Mouse (Mus musculus): ENCODE measurements around the gene Rsph9. TPM values are rescaled to one million over a fixed set of nuclear protein-coding genes. Genes with fewer than 3 reads are reported as not detected.

The Rsph9 gene
- polyA plus RNA-seq, 1 experiment from 2014 or later: 9.8 TPM

Other genes with a start within 250 kb of the Rsph9 start
- gene Vegfa, start 111.8 kb downstream of the Rsph9 start, polyA plus RNA-seq (2016; fragmentation: Nextera tagmentation; extraction: Ambion mirVana): 2.1 and 2.3 TPM in 2 replicates
- 152 and 154 TPM in 2 replicates for gene Mrps18a, start 33.2 kb downstream of the Rsph9 start, polyA plus RNA-seq (2016; fragmentation: Nextera tagmentation; extraction: Ambion mirVana)
- gene Mad2l1bp, start 9.3 kb upstream of the Rsph9 start, polyA plus RNA-seq (2016; fragmentation: Nextera tagmentation; extraction: Ambion mirVana): 36.6 and 41.0 TPM in 2 replicates
- 33.8 and 34.9 TPM in 2 replicates for gene Gtpbp2, start 16.8 kb upstream of the Rsph9 start, polyA plus RNA-seq (2016; fragmentation: Nextera tagmentation; extraction: Ambion mirVana)
- gene Polh, start 58.4 kb upstream of the Rsph9 start, polyA plus RNA-seq (2016; fragmentation: Nextera tagmentation; extraction: Ambion mirVana): 15.1 and 15.7 TPM in 2 replicates
- gene Xpo5, start 58.6 kb upstream of the Rsph9 start, polyA plus RNA-seq (2016; fragmentation: Nextera tagmentation; extraction: Ambion mirVana): 72.7 and 77.6 TPM in 2 replicates
- gene Polr1c, start 103.8 kb upstream of the Rsph9 start, polyA plus RNA-seq (2016; fragmentation: Nextera tagmentation; extraction: Ambion mirVana): 125 and 130 TPM in 2 replicates
- 66.6 and 70.6 TPM in 2 replicates for gene Yipf3, start 103.9 kb upstream of the Rsph9 start, polyA plus RNA-seq (2016; fragmentation: Nextera tagmentation; extraction: Ambion mirVana)
- gene Lrrc73, start 109.3 kb upstream of the Rsph9 start, polyA plus RNA-seq (2016; fragmentation: Nextera tagmentation; extraction: Ambion mirVana): 0.67 and 0.86 TPM in 2 replicates
- gene Tjap1, start 138.8 kb upstream of the Rsph9 start, polyA plus RNA-seq (2016; fragmentation: Nextera tagmentation; extraction: Ambion mirVana): 60.2 and 62.6 TPM in 2 replicates
- gene Dlk2, start 153.2 kb upstream of the Rsph9 start, polyA plus RNA-seq (2016; fragmentation: Nextera tagmentation; extraction: Ambion mirVana): 1.5 and 2.0 TPM in 2 replicates
- gene Abcc10, start 184.1 kb upstream of the Rsph9 start, polyA plus RNA-seq (2016; fragmentation: Nextera tagmentation; extraction: Ambion mirVana): 6.3 and 6.6 TPM in 2 replicates
- gene Zfp318, start 239.5 kb upstream of the Rsph9 start, polyA plus RNA-seq (2016; fragmentation: Nextera tagmentation; extraction: Ambion mirVana): 10.5 and 12.6 TPM in 2 replicates